Mouse (Mus musculus) lung, embryonic 14.5 days (tissue): ENCODE results near the gene Acsm2. TPM values are rescaled to one million over a fixed set of nuclear protein-coding genes. Genes with fewer than 3 reads are reported as not detected.

Experiments
- ATAC-seq: fragments of 200-750 bp; cut with Nextera tagmentation; 2 replicates; pipeline ENCODE4 v1.8.0; 2017; ENCODE audit warnings: mild to moderate bottlenecking, moderate TSS enrichment, moderate library complexity; ENCODE audit not compliant: insufficient read depth
- DNase-seq: peaks from one replicate; pipeline ENCODE4 v3.0.0-alpha.2; 2015
- H3K27ac ChIP-seq: fragments of 300-500 bp; sonication (generic); 2 replicates; pipeline ENCODE4 v1.5.1; 2014; ENCODE audit warnings: low read depth, mild to moderate bottlenecking, moderate library complexity
- H3K27me3 ChIP-seq: fragments of 300-500 bp; sonication (generic); 2 replicates; pipeline ENCODE4 v1.6.1; 2014; ENCODE audit warnings: low read length, control low read depth; ENCODE audit not compliant: insufficient read depth
- H3K36me3 ChIP-seq: fragments of 300-500 bp; sonication (generic); 2 replicates; pipeline ENCODE4 v1.6.1; 2014; ENCODE audit warnings: control low read depth; ENCODE audit not compliant: insufficient read depth
- H3K4me1 ChIP-seq: fragments of 300-500 bp; sonication (generic); 2 replicates; pipeline ENCODE4 v1.6.1; 2014; ENCODE audit warnings: antibody characterized with exemption, control low read depth; ENCODE audit not compliant: insufficient read depth
- H3K4me2 ChIP-seq: fragments of 300-500 bp; sonication (generic); 2 replicates; pipeline ENCODE4 v1.6.1; 2014; ENCODE audit warnings: mild to moderate bottlenecking
- H3K4me3 ChIP-seq: fragments of 300-500 bp; sonication (generic); 2 replicates; pipeline ENCODE4 v1.5.1; 2014; ENCODE audit warnings: low read depth, low read length
- H3K9ac ChIP-seq: fragments of 300-500 bp; sonication (generic); 2 replicates; pipeline ENCODE4 v1.6.1; 2014
- H3K9me3 ChIP-seq: fragments of 300-500 bp; sonication (generic); 2 replicates; pipeline ENCODE4 v1.6.1; 2016; ENCODE audit warnings: low read depth, low read length, control low read depth
- CTCF ChIP-seq: IDR thresholded peaks from 2 replicates; pipeline ENCODE4 v1.5.1; 2016; ENCODE audit warnings: antibody characterized with exemption, low read depth
- WGBS: fragments of 180-500 bp; shearing (Covaris S2); extraction: QIAGEN DNeasy Blood & Tissue Kit; methylation state at CpG from one replicate; pipeline ENCODE4 v1.1.7; 2014; 5-methylcytosine and 5-hydroxymethylcytosine counted together
- polyA plus RNA-seq: library from polyadenylated mRNA; unstranded; fragments of >200 nt; fragmentation: Nextera tagmentation; extraction: Ambion mirVana; gene quantifications from 2 replicates; pipeline ENCODE4 v1.2.1, GENCODE M21; 2014

Gene Acsm2
- polyA plus RNA-seq, 1 experiment from 2014 or later = not detected

- WGBS = 47% methylated on average over 4 of the region's 4 CpGs
- no peak overlapping the region for H3K27ac ChIP-seq
- no peaks in the 10 kb centered on the region for H3K9me3 ChIP-seq
- no peak overlapping the region for H3K4me3 ChIP-seq
- TF ChIP-seq CTCF = no peak
- no peak overlapping the region for H3K4me2 ChIP-seq
- no peaks in the 10 kb centered on the region for H3K36me3 ChIP-seq
- DNase-seq (no peak), ATAC-seq (no peak)
- no peaks in the 10 kb centered on the region for H3K4me1 ChIP-seq
- no peaks in the 10 kb centered on the region for H3K27me3 ChIP-seq
- no peak overlapping the region for H3K9ac ChIP-seq
These were observed 64.2 kb downstream of the Acsm2 start for GRCm38 (mm10) chr7:119618209-119618935.

- no peak for ATAC-seq
- no peaks in the 10 kb centered on the region for H3K36me3 ChIP-seq
- no peak overlapping the region for H3K4me2 ChIP-seq
These were observed 66.0 kb downstream of the Acsm2 start for GRCm38 (mm10) chr7:119620157-119620556.

GRCm38 (mm10) chr7:119638773-119639172 lies 84.6 kb downstream of the Acsm2 start:
- Histone ChIP-seq H3K4me2 (no peak overlapping the region), H3K9me3 (no peaks in the 10 kb centered on the region), H3K27me3 (no peaks in the 10 kb centered on the region), H3K36me3 (no peaks in the 10 kb centered on the region), H3K9ac (no peak overlapping the region), H3K4me3 (no peak overlapping the region), H3K27ac (no peak overlapping the region), H3K4me1 (no peaks in the 10 kb centered on the region)
- TF ChIP-seq CTCF = no peak
- DNase-seq = no peak
- no peak for ATAC-seq

More at GRCm38 (mm10) chr7:119620157-119620556, 66.0 kb downstream of the Acsm2 start:
- Histone ChIP-seq H3K9me3 (no peaks in the 10 kb centered on the region), H3K4me3 (no peak overlapping the region), H3K4me1 (no peaks in the 10 kb centered on the region), H3K27ac (no peak overlapping the region), H3K27me3 (no peaks in the 10 kb centered on the region), H3K9ac (no peak overlapping the region)
- TF ChIP-seq CTCF = no peak
- no peak for DNase-seq

- no peak overlapping the region for H3K4me3 ChIP-seq
These were observed 88.2 kb downstream of the Acsm2 start for GRCm38 (mm10) chr7:119642307-119642706.

More at GRCm38 (mm10) chr7:119642307-119642706, 88.2 kb downstream of the Acsm2 start:
- no peaks in the 10 kb centered on the region for H3K9me3 ChIP-seq
- no peak overlapping the region for H3K9ac ChIP-seq
- TF ChIP-seq CTCF = no peak
- WGBS = 72% methylated on average over 5 of the region's 5 CpGs
- DNase-seq (no peak), ATAC-seq (no peak)
- no peak overlapping the region for H3K4me2 ChIP-seq
- no peaks in the 10 kb centered on the region for H3K4me1 ChIP-seq
- H3K27ac ChIP-seq = no peak overlapping the region
- no peaks in the 10 kb centered on the region for H3K27me3 ChIP-seq
- no peaks in the 10 kb centered on the region for H3K36me3 ChIP-seq

Other genes starting within 250 kb of the Acsm2 start
- not detected in 2 replicates for gene Gp2, start 95.1 kb upstream of the Acsm2 start, polyA plus RNA-seq
- gene Umod, start 75.1 kb upstream of the Acsm2 start, polyA plus RNA-seq = not detected in 2 replicates
- 0.32 TPM in 1 of 2 replicates, not detected in the other for gene Acsm5, start 34.9 kb upstream of the Acsm2 start, polyA plus RNA-seq
- gene Pdilt, start 30.9 kb upstream of the Acsm2 start, polyA plus RNA-seq = 0.11 TPM in 1 of 2 replicates, not detected in the other
- gene Acsm1, start 52.7 kb downstream of the Acsm2 start, polyA plus RNA-seq = 2.0 and 2.5 TPM in 2 replicates
- not detected in 2 replicates for gene Acsm4, start 135.7 kb downstream of the Acsm2 start, polyA plus RNA-seq
- 86.8 and 90.6 TPM in 2 replicates for gene Thumpd1, start 166.5 kb downstream of the Acsm2 start, polyA plus RNA-seq
- gene Acsm3, start 206.6 kb downstream of the Acsm2 start, polyA plus RNA-seq = 0.17 and 0.31 TPM in 2 replicates
- 22.4 and 27.5 TPM in 2 replicates for gene Rexo5, start 239.7 kb downstream of the Acsm2 start, polyA plus RNA-seq
- gene Eri2, start 239.7 kb downstream of the Acsm2 start, polyA plus RNA-seq = 31.7 and 35.6 TPM in 2 replicates